Mouse (Mus musculus) left cerebral cortex, postnatal 4 days (tissue): Measurements from ENCODE around the gene Cox4i1. TPM values are rescaled to one million over a fixed set of nuclear protein-coding genes. Genes with fewer than 3 reads are reported as not detected.

Source experiments
- total RNA-seq, 2 experiments: library from RNA; stranded (reverse); gene quantifications; 2 replicates each; pipeline ENCODE4 v1.2.3; 2021

Gene Cox4i1
- total RNA-seq, 2 experiments from 2014 or later = 723 to 731 TPM

Other genes starting within 250 kb of the Cox4i1 start
- 1 to 10 TPM; 4.8 to 5.7 TPM for gene Gins2, start 78.9 kb upstream of the Cox4i1 start, total RNA-seq
- gene 1190005I06Rik, start 20.6 kb upstream of the Cox4i1 start, total RNA-seq = 10 to 100 TPM in 1 of 2 experiments, 1 to 10 TPM in 1; 6.2 to 10.3 TPM
- 1 to 10 TPM in 1 of 2 experiments, under 1 TPM in 1; 0.66 to 1.6 TPM for gene Gm27021, start 143 bp upstream of the Cox4i1 start, total RNA-seq
- 10 to 100 TPM; 68.7 to 69.7 TPM for gene Emc8, start 351 bp downstream of the Cox4i1 start, total RNA-seq
- gene Irf8, start 68.1 kb downstream of the Cox4i1 start, total RNA-seq = 1 to 10 TPM; 1.8 to 2.5 TPM